Mouse (Mus musculus) hindbrain, embryonic 14.5 days (tissue): ENCODE data around the gene Mpv17l2. TPM values are rescaled to one million over a fixed set of nuclear protein-coding genes. Genes with fewer than 3 reads are reported as not detected.

Experiments used
- ATAC-seq: fragments of 200-750 bp; cut with Nextera tagmentation; 2 replicates; pipeline ENCODE4 v1.8.0; 2017; ENCODE audit warnings: moderate number of reproducible peaks, mild to moderate bottlenecking, moderate TSS enrichment, moderate library complexity; ENCODE audit not compliant: low FRiP score
- DNase-seq: peaks from one replicate; pipeline ENCODE4 v3.0.0-alpha.2; 2015; ENCODE audit warnings: low spot score
- H3K27ac ChIP-seq: fragments of 300-500 bp; sonication (generic); 2 replicates; pipeline ENCODE4 v1.5.1; 2014; ENCODE audit warnings: mild to moderate bottlenecking, moderate library complexity
- H3K27me3 ChIP-seq: fragments of 300-500 bp; sonication (generic); 2 replicates; pipeline ENCODE4 v1.6.1; 2014; ENCODE audit warnings: mild to moderate bottlenecking, low read length, mixed read lengths; ENCODE audit not compliant: control insufficient read depth, insufficient read depth
- H3K36me3 ChIP-seq: fragments of 300-500 bp; sonication (generic); replicated peaks from 2 replicates; pipeline ENCODE4 v1.6.1; 2014; ENCODE audit not compliant: control insufficient read depth, insufficient read depth
- H3K4me1 ChIP-seq: fragments of 300-500 bp; sonication (generic); replicated peaks from 2 replicates; pipeline ENCODE4 v1.6.1; 2014; ENCODE audit warnings: antibody characterized with exemption, low read length, mixed read lengths; ENCODE audit not compliant: control insufficient read depth, insufficient read depth
- H3K4me2 ChIP-seq: fragments of 300-500 bp; sonication (generic); replicated peaks from 2 replicates; pipeline ENCODE4 v1.6.1; 2014; ENCODE audit warnings: mild to moderate bottlenecking, moderate library complexity
- H3K4me3 ChIP-seq: fragments of 300-500 bp; sonication (generic); replicated peaks from 2 replicates; pipeline ENCODE4 v1.5.1; 2014; ENCODE audit warnings: mild to moderate bottlenecking, low read length
- H3K9ac ChIP-seq: fragments of 300-500 bp; sonication (generic); 2 replicates; pipeline ENCODE4 v1.6.1; 2014
- H3K9me3 ChIP-seq: fragments of 300-500 bp; sonication (generic); 2 replicates; pipeline ENCODE4 v1.6.1; 2016; ENCODE audit warnings: low read length; ENCODE audit not compliant: control insufficient read depth
- WGBS: fragments of 180-500 bp; shearing (Covaris S2); extraction: QIAGEN DNeasy Blood & Tissue Kit; methylation state at CpG from one replicate; pipeline ENCODE4 v1.1.7; 2014; 5-methylcytosine and 5-hydroxymethylcytosine counted together
- polyA plus RNA-seq: library from polyadenylated mRNA; unstranded; fragments of >200 nt; fragmentation: Nextera tagmentation; extraction: Ambion mirVana; gene quantifications from 2 replicates; pipeline ENCODE4 v1.2.1, GENCODE M21; 2014

The Mpv17l2 gene
- polyA plus RNA-seq, 1 experiment from 2014 or later, result 43.5 TPM

DNA sequence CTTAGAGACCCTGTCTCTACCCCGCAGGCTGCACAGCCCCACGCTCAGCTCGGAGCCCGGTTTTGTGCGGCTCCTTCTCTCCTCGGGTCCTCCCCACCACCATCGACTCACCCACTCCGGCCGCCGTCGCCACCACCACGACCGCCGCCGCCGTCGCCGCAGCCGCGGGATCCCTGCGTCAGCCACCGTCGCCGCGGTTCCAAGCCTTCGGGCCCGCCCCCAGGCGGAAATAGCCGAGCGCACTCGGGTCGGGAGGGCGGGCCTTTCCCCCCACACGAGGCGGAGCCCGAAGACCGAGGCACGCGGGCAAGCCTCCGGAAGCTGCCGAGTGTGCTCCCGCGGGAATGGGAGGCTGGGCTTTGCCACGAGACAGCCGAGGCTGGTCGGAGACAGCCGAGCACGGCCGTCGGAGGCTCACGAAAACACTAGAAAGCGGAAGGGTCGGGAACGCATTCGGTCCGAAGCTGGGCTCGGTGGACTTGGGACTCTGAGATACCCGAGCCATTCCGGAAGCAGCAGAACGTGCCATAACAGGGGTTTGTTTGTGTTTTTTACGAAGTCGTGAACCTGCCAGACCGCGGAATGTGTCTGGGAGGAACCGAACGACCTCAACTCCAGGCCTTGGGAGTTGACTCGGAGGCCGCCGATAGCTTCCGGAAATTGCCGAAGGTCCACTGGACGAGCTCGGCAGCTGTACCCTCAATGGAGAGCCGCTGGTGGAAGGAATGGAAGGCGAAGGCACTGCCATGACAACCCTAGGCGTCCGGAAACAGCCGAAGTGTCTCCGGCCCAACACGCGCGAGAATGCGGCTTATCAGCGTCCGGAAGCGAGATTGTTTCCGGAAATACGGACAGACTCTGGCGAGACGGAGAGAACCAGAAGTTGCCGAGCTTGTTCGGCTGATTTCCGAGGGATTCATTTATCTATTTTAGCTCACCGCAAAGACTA, 16.0 kb upstream of the Mpv17l2 start, which contains the start of gene Pik3r2:
TSS of gene Pik3r2 (minus strand) at position 218 of the 949 bp plus-strand sequence.
- peaks cover 52% of the 10 kb centered on the region for H3K36me3 ChIP-seq
- peaks cover 38% of the 10 kb centered on the region for H3K4me1 ChIP-seq
- peak within 1 kb of the TSS; percentile 98 for H3K27ac ChIP-seq
- peak within 1 kb of the TSS; percentile 83 for H3K4me3 ChIP-seq
- no peaks in the 10 kb centered on the region for H3K27me3 ChIP-seq
- DNase-seq (peak; percentile 100), ATAC-seq (peak; percentile 93)
- under 1% methylated on average over 91 of the region's 94 CpGs for WGBS
- peak within 1 kb of the TSS; percentile 99 for H3K9ac ChIP-seq
- no peaks in the 10 kb centered on the region for H3K9me3 ChIP-seq
- peak within 1 kb of the TSS; percentile 88 for H3K4me2 ChIP-seq

DNA sequence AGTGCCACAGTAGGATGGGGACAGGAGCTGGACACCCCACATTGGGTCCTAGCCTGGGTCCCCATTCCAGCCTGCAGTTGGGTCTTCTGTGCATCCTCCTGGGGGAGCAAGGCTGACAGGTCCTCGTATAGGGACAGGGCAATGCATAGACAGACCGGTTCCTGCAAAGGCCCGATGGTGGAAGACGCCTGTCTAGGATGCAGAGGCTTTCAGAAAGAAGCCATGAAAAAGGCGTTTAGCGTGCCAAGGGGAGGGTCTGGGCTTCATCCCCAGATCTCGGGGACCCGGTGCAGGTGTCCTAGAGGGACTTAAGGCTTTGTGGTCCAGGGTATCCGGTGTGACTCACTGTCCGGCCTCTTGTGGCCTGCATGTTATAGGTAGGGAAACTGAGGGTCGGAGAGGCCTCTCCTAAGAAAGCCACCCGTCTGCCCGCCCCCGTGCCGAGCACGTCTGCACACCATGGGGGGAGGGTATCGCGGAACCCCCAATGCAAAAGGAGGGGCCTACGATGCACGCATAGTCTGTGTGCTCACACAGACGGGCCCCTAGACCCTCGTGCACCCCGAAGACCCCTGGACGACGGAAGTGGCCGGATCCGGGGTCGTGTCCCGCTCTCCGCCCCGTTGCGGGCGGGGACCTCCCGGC, 15.2 kb upstream of the Mpv17l2 start:
- DNase-seq, result no peak
- Histone ChIP-seq H3K4me2 (peak overlapping the region; percentile 88), H3K27ac (peak overlapping the region; percentile 98), H3K9ac (peak overlapping the region; percentile 99), H3K27me3 (no peaks in the 10 kb centered on the region), H3K4me3 (peak overlapping the region; percentile 83), H3K9me3 (no peaks in the 10 kb centered on the region), H3K36me3 (peaks cover 52% of the 10 kb centered on the region), H3K4me1 (peaks cover 38% of the 10 kb centered on the region)
- ATAC-seq, result no peak
- 3% methylated on average over 30 of the region's 34 CpGs for WGBS

- no peaks in the 10 kb centered on the region for H3K27me3 ChIP-seq
- H3K9me3 ChIP-seq, result no peaks in the 10 kb centered on the region
- H3K36me3 ChIP-seq, result peaks cover 52% of the 10 kb centered on the region
- peak overlapping the region; percentile 99 for H3K9ac ChIP-seq
- peaks cover 38% of the 10 kb centered on the region for H3K4me1 ChIP-seq
- no peak overlapping the region for H3K27ac ChIP-seq
- WGBS, result 85% methylated on average over 5 of the region's 5 CpGs
- DNase-seq, result no peak
- no peak for ATAC-seq
- peak overlapping the region; percentile 88 for H3K4me2 ChIP-seq
- peak overlapping the region; percentile 83 for H3K4me3 ChIP-seq
These were observed 14.5 kb upstream of the Mpv17l2 start for GRCm38 (mm10) chr8:70775227-70775626.

DNA sequence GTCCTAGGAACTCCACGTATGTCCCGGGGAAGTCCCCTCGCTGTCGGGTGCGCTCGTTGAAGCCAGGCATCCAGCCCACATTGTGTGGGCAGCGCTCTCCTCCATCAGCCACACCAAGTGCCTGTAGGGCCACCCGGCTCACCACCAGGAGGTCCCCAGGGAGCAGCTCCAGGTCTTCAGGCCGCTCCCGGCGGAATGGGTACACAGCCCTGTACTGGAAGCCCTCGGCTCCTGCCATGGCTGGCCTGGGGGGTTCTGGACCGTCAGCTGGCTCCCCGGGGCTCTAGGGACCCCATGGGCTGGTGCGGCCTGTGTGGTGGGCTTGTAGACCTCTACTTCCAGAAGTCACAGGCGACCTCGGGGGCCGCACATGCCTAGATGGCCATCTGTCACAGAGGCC, 14.0 kb upstream of the Mpv17l2 start:
- Histone ChIP-seq H3K4me1 (peaks cover 38% of the 10 kb centered on the region), H3K4me3 (no peak overlapping the region), H3K9me3 (no peaks in the 10 kb centered on the region), H3K27ac (peak overlapping the region; percentile 55; the same call in 1 of the 2 replicates), H3K27me3 (no peaks in the 10 kb centered on the region), H3K9ac (peak overlapping the region; percentile 99; the same call in 1 of the 2 replicates), H3K4me2 (peak overlapping the region; percentile 88), H3K36me3 (peaks cover 52% of the 10 kb centered on the region)
- ATAC-seq (no peak), DNase-seq (no peak)
- 98% methylated on average over 18 of the region's 18 CpGs for WGBS

DNA sequence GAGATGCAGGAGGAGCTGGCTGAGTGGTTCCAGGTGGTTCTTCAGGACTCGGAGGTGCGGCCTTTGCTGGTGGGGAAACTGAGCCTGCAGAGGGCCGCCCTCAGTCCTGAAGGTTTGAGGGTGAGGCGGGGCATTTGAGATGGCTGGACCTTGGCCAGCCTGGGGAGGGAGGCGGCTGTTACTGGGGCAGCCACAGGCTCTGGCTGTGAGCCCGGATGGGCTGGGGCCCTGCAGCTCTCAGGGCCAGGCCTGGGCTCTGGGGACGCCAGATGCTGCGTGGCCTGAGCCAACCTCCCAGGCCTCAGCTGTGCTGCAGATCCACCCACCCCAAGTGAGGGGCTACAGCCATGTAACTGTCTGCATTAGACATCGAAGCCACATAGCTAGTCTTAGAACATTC, 13.1 kb upstream of the Mpv17l2 start:
- ATAC-seq, result no peak
- Histone ChIP-seq H3K27me3 (no peaks in the 10 kb centered on the region), H3K36me3 (peaks cover 50% of the 10 kb centered on the region), H3K4me2 (peak overlapping the region; percentile 18; the same call in 1 of the 2 replicates), H3K9me3 (no peaks in the 10 kb centered on the region), H3K9ac (peak overlapping the region; percentile 39; the same call in 1 of the 2 replicates), H3K4me1 (peaks cover 38% of the 10 kb centered on the region), H3K27ac (peak overlapping the region; percentile 55), H3K4me3 (no peak overlapping the region)
- WGBS, result 51% methylated on average over 9 of the region's 9 CpGs
- DNase-seq, result peak; percentile 65

GRCm38 (mm10) chr8:70773410-70773809, 12.7 kb upstream of the Mpv17l2 start:
- ATAC-seq (no peak), DNase-seq (no peak)
- peak overlapping the region; percentile 55 for H3K27ac ChIP-seq
- peak overlapping the region; percentile 18; the same call in 1 of the 2 replicates for H3K4me2 ChIP-seq
- whole genome bisulfite sequencing, result 68% methylated on average over 4 of the region's 5 CpGs
- no peak overlapping the region for H3K4me3 ChIP-seq
- H3K36me3 ChIP-seq, result peaks cover 55% of the 10 kb centered on the region
- peaks cover 38% of the 10 kb centered on the region for H3K4me1 ChIP-seq
- H3K27me3 ChIP-seq, result no peaks in the 10 kb centered on the region
- H3K9ac ChIP-seq, result 0 out of 2 replicates have a peak overlapping the region, but pooled peaks have one; percentile 25
- H3K9me3 ChIP-seq, result no peaks in the 10 kb centered on the region

DNA sequence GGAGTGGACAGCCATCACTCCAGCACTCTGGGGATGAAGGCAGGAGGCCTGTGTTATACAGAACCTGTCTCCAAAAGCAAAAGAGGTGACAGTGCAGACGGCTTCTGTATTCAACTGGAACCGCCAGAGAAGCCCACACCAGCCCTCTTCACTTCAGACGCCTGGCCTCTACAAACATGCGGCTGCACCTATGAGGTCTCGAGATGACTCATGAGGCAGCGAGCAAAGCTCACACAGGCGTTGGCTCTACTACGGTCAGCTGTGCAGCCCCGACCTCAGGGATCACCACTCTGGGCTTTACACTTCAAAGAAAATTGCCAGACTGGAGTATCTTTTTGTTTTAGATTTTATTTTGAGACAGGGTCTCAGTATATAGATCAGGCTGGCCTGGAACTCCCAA, 12.1 kb upstream of the Mpv17l2 start:
- H3K9ac ChIP-seq, result no peak overlapping the region
- no peak overlapping the region for H3K4me3 ChIP-seq
- H3K27ac ChIP-seq, result 0 out of 2 replicates have a peak overlapping the region, but pooled peaks have one; percentile 55
- 93% methylated on average over 9 of the region's 9 CpGs for WGBS
- peaks cover 60% of the 10 kb centered on the region for H3K36me3 ChIP-seq
- no peaks in the 10 kb centered on the region for H3K27me3 ChIP-seq
- DNase-seq, result no peak
- H3K9me3 ChIP-seq, result no peaks in the 10 kb centered on the region
- no peak for ATAC-seq
- peaks cover 34% of the 10 kb centered on the region for H3K4me1 ChIP-seq
- no peak overlapping the region for H3K4me2 ChIP-seq

- no peak overlapping the region for H3K4me2 ChIP-seq
- DNase-seq (no peak), ATAC-seq (no peak)
- H3K4me3 ChIP-seq, result no peak overlapping the region
- 95% methylated on average over 13 of the region's 13 CpGs for WGBS
- no peaks in the 10 kb centered on the region for H3K9me3 ChIP-seq
- peaks cover 66% of the 10 kb centered on the region for H3K36me3 ChIP-seq
- no peaks in the 10 kb centered on the region for H3K27me3 ChIP-seq
- H3K27ac ChIP-seq, result no peak overlapping the region
- no peak overlapping the region for H3K9ac ChIP-seq
- peaks cover 30% of the 10 kb centered on the region for H3K4me1 ChIP-seq
These were observed 11.3 kb upstream of the Mpv17l2 start for GRCm38 (mm10) chr8:70772075-70772474.

DNA sequence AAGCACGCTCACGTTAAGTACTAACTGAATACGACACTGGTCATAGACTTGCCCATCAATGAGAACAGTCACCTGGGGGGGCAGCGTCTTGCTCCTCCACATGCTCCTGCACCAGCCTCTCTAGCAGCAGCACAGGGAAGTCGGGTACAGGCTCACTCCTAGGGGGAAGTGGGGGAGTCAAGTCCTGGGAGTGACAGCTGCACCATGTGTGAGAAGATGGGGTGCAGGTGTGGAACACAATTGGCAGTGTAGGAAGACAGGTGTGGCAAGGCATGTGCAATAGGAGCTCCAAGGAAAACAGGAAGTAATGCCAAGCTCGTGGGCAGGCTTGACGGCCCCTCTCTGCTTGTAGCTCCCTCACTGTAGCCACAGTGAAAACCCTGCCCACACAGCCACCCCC, 10.5 kb upstream of the Mpv17l2 start:
- peaks cover 34% of the 10 kb centered on the region for H3K4me1 ChIP-seq
- H3K36me3 ChIP-seq, result peaks cover 66% of the 10 kb centered on the region
- H3K9ac ChIP-seq, result no peak overlapping the region
- no peak for DNase-seq
- no peaks in the 10 kb centered on the region for H3K9me3 ChIP-seq
- H3K4me2 ChIP-seq, result no peak overlapping the region
- ATAC-seq, result no peak
- WGBS, result 93% methylated on average over 7 of the region's 7 CpGs
- no peak overlapping the region for H3K27ac ChIP-seq
- no peak overlapping the region for H3K4me3 ChIP-seq
- no peaks in the 10 kb centered on the region for H3K27me3 ChIP-seq
